Mouse (Mus musculus) kidney, embryonic 15.5 days (tissue): ENCODE measurements around the gene Tnip1. TPM values are rescaled to one million over a fixed set of nuclear protein-coding genes. Genes with fewer than 3 reads are reported as not detected.

Source experiments
- ATAC-seq: fragments of 200-750 bp; cut with Nextera tagmentation; replicated peaks from 2 replicates; pipeline ENCODE4 v1.8.0; 2017; ENCODE audit warnings: moderate TSS enrichment; ENCODE audit not compliant: low FRiP score
- H3K27ac ChIP-seq: fragments of 300-500 bp; sonication (generic); 2 replicates; pipeline ENCODE4 v1.5.1; 2015; ENCODE audit warnings: mild to moderate bottlenecking, inconsistent platforms
- H3K27me3 ChIP-seq: fragments of 300-500 bp; sonication (generic); 2 replicates; pipeline ENCODE4 v1.6.1; 2015; ENCODE audit warnings: inconsistent platforms
- H3K36me3 ChIP-seq: fragments of 300-500 bp; sonication (generic); 2 replicates; pipeline ENCODE4 v1.6.1; 2015; ENCODE audit warnings: inconsistent platforms
- H3K4me1 ChIP-seq: fragments of 300-500 bp; sonication (generic); 2 replicates; pipeline ENCODE4 v1.6.1; 2015; ENCODE audit warnings: inconsistent platforms
- H3K4me2 ChIP-seq: fragments of 300-500 bp; sonication (generic); 2 replicates; pipeline ENCODE4 v1.6.1; 2015; ENCODE audit warnings: moderate library complexity, mild to moderate bottlenecking, inconsistent platforms
- H3K4me3 ChIP-seq: fragments of 300-500 bp; sonication (generic); replicated peaks from 2 replicates; pipeline ENCODE4 v1.5.1; 2015; ENCODE audit warnings: mild to moderate bottlenecking, inconsistent platforms
- H3K9ac ChIP-seq: fragments of 300-500 bp; sonication (generic); 2 replicates; pipeline ENCODE4 v1.6.1; 2015; ENCODE audit warnings: mild to moderate bottlenecking, inconsistent platforms
- H3K9me3 ChIP-seq: fragments of 300-500 bp; sonication (generic); replicated peaks from 2 replicates; pipeline ENCODE4 v1.6.1; 2016; ENCODE audit warnings: inconsistent platforms
- WGBS: fragments of 180-500 bp; shearing (Covaris S2); methylation state at CpG from one replicate; pipeline ENCODE4 v1.1.7; 2015; ENCODE audit warnings: mixed read lengths; 5-methylcytosine and 5-hydroxymethylcytosine counted together
- polyA plus RNA-seq: library from polyadenylated mRNA; unstranded; fragments of >200 nt; fragmentation: Nextera tagmentation; extraction: Ambion mirVana; gene quantifications from 2 replicates; pipeline ENCODE4 v1.2.1, GENCODE M21; 2015

Gene Tnip1
- polyA plus RNA-seq, 1 experiment from 2014 or later = 20.7 TPM

DNA sequence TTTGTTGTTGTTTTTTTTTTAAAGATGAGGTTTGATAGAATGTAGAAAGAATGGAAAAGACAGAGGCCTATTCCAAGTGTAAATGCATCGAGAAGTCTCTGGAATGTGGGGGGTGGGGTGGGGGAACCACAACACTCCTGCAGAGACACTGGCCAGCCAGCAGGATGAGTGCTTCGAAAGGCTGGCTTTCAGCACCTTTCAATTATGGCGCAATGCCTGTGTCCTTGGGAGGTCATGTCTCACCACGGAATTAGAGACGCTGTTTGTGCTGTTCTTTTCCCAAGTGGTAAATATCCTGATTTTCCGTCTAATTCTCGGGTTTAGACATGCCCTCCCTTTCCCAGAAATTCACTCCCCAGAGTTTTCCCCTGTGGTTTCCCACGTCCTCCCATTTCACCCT lies 80.0 kb downstream of the Tnip1 start:
- Histone ChIP-seq H3K4me2 (no peak overlapping the region), H3K9ac (no peak overlapping the region), H3K36me3 (no peaks in the 10 kb centered on the region), H3K4me3 (no peak overlapping the region), H3K27me3 (no peaks in the 10 kb centered on the region), H3K4me1 (peaks cover 31% of the 10 kb centered on the region), H3K27ac (no peak overlapping the region), H3K9me3 (no peaks in the 10 kb centered on the region)
- no peak for ATAC-seq
- WGBS = 40% methylated on average over 8 of the region's 8 CpGs

DNA sequence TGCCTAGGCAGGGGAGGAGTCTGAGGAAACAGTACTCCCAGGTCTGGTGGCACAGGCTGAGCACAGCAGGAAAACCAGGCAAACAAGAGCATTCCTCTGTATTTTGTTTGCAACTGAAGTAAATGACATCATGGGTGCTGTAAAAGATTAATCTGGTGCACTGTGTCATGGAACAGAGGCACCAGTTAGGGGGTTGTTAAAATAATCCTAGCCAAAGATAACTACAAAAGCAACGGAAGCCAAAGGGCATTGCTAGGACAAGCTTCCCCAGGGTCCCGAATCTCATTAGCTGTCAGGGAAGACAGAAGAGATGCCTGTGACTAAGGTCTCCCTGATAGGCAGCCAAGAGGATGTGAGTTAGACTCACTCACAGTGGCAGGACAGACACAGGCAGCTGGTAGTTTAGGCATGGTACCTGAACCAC lies 81.7 kb downstream of the Tnip1 start:
- no peaks in the 10 kb centered on the region for H3K27me3 ChIP-seq
- no peaks in the 10 kb centered on the region for H3K9me3 ChIP-seq
- 15% methylated on average over 2 of the region's 2 CpGs for WGBS
- no peak overlapping the region for H3K4me3 ChIP-seq
- no peak overlapping the region for H3K9ac ChIP-seq
- H3K4me2 ChIP-seq = no peak overlapping the region
- H3K36me3 ChIP-seq = no peaks in the 10 kb centered on the region
- peak; percentile 68; the same call in 1 of the 2 replicates for ATAC-seq
- H3K27ac ChIP-seq = peak overlapping the region; percentile 72
- peaks cover 31% of the 10 kb centered on the region for H3K4me1 ChIP-seq

DNA sequence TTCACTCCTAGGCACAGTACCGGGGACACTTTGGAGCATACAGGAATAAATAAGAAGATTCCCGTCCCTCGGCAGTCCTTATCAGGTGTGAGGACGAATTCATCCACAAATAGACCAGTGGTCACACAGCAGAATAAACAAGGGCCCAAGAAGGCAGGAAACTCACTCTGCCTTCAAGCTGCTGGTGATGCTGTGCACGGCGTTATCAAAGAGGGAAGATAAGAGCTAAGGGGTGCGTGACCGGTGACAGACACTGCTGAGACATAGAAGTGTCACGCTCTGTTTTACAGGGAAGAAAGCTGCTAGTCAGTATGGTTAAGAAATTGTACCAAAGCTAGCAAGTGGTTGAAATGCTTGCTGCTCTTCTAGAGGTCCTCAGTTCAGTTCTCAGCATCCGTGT lies 82.8 kb downstream of the Tnip1 start:
- Histone ChIP-seq H3K4me3 (no peak overlapping the region), H3K9me3 (no peaks in the 10 kb centered on the region), H3K27ac (no peak overlapping the region), H3K36me3 (no peaks in the 10 kb centered on the region), H3K27me3 (no peaks in the 10 kb centered on the region), H3K4me2 (no peak overlapping the region), H3K4me1 (peaks cover 24% of the 10 kb centered on the region), H3K9ac (no peak overlapping the region)
- 82% methylated on average over 10 of the region's 10 CpGs for WGBS
- ATAC-seq = no peak

DNA sequence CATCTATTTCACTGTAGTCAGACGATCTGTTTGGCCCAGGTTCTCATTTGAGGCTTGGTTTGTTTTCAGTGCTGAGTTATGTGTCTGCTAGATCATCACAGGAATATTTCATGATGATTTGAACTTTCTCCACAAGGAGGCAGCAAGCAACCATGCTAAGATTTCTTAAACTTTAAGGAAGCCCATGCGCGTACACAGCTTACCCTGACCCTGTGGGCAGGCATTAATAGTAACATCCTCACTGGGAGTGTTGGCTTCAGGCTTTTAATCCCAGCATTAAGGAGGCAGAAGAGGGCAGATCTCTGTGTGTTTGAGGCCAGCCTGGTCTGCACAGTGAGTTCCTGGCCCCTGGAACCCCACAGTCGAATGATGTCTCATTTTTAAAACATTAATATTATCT lies 83.3 kb downstream of the Tnip1 start:
- peaks cover 19% of the 10 kb centered on the region for H3K4me1 ChIP-seq
- H3K36me3 ChIP-seq = peaks cover under 1% of the 10 kb centered on the region
- WGBS = 35% methylated on average over 4 of the region's 4 CpGs
- H3K4me3 ChIP-seq = no peak overlapping the region
- no peak overlapping the region for H3K27ac ChIP-seq
- H3K9ac ChIP-seq = no peak overlapping the region
- H3K9me3 ChIP-seq = no peaks in the 10 kb centered on the region
- ATAC-seq = no peak
- no peaks in the 10 kb centered on the region for H3K27me3 ChIP-seq
- H3K4me2 ChIP-seq = no peak overlapping the region

DNA sequence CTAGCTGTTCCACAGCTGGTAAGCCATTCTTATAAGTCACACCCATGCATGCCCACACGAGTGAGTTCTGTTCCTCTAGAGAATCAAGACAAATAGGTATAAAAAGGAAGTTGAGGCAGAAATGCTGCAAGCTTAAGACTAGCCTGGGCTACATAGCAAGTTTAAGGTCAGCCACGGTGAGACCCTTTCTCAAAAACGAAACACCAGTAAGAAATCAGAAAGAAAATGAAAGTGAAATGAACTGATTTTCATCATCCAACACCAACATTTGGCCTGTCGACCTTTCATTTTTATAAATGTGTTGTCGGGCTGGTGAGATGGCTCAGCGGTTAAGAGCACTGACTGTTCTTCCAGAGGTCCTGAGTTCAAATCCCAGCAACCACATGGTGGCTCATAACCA lies 83.8 kb downstream of the Tnip1 start:
- Histone ChIP-seq H3K27ac (no peak overlapping the region), H3K27me3 (no peaks in the 10 kb centered on the region), H3K36me3 (peaks cover 6% of the 10 kb centered on the region), H3K4me3 (no peak overlapping the region), H3K9me3 (no peaks in the 10 kb centered on the region), H3K9ac (no peak overlapping the region), H3K4me2 (no peak overlapping the region), H3K4me1 (peaks cover 18% of the 10 kb centered on the region)
- 82% methylated on average over 6 of the region's 6 CpGs for WGBS
- no peak for ATAC-seq

DNA sequence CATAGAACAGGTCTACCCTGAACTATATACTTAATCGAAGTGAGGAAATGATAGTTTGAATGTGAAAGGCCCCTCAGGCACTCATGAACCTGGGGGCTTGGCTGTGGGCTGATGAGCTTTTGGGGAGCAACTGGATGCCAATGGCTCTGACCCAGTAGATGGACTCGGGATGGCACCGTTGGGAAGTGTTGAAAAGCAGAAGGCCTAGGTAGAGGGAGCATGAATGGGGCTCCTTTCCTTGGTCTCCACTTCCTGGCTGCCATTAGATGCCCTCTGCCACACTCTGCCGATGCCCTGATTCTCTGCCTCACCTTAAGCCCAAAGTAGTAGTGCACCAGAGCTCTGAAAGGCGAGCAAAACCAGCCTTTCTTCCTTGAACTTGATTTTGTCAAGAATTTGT lies 86.7 kb downstream of the Tnip1 start:
- no peak for ATAC-seq
- Histone ChIP-seq H3K36me3 (peaks cover 35% of the 10 kb centered on the region), H3K4me2 (no peak overlapping the region), H3K27me3 (no peaks in the 10 kb centered on the region), H3K9ac (no peak overlapping the region), H3K4me3 (no peak overlapping the region), H3K9me3 (no peaks in the 10 kb centered on the region), H3K4me1 (peaks cover 4% of the 10 kb centered on the region), H3K27ac (no peak overlapping the region)
- 90% methylated on average over 5 of the region's 5 CpGs for WGBS

DNA sequence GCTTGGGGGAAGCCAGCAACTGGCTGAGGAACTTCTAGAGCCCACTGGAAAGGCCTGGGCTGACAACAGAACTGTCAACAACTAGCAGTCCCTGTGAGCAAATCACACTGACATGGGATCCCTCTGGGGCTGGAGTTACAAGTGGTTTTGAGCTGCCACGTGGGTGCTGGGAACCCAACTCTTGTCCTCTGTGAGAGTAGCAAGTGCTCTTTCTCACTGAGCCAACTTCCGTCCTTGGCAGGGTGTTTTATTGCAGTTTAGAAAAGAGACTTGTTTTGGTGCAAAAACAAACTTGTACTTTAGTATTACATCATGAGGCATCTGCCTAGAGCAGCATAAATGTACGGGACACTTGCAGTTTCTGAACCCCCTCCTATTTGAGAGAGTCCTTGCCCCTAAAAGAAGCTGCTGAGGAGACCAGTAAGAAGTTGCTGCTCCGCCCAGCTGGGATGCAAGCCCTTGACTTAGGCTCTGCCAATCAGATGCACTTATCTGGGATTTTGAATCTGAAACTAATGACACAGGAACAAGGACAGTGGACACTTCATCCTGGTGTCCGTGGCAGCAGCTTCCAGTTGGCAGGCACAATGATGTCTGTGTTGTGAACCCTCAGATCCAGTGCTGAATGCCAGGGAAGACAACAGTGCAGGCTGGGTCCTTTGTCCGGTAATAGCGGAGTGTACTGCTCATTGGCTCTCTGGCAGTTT lies 90.7 kb downstream of the Tnip1 start:
- Histone ChIP-seq H3K4me3 (no peak overlapping the region), H3K27ac (no peak overlapping the region), H3K36me3 (peaks cover 51% of the 10 kb centered on the region), H3K4me2 (no peak overlapping the region), H3K9ac (no peak overlapping the region), H3K27me3 (no peaks in the 10 kb centered on the region), H3K9me3 (no peaks in the 10 kb centered on the region), H3K4me1 (peaks cover 24% of the 10 kb centered on the region)
- ATAC-seq = no peak
- 79% methylated on average over 7 of the region's 7 CpGs for WGBS

DNA sequence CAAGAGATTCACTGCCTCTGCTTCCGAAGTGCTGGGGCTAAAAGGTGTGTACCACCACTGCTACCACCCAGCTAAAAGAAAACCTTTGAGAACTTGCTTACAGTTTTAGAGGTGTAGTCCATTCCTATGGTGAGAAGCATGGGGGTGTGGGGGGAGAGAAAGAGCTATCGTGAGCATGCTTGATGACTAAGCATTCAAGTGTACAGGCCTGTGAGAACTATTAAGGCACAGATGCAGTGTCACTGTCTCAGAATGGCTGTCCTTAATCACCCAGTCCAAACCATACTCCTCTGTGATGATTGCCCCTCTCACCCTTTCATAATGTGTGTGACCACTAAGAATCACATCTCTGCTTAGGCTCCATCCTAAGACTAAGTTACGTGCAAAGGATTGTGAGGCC lies 93.4 kb downstream of the Tnip1 start:
- Histone ChIP-seq H3K4me1 (peaks cover 32% of the 10 kb centered on the region), H3K4me2 (no peak overlapping the region), H3K36me3 (peaks cover 49% of the 10 kb centered on the region), H3K4me3 (no peak overlapping the region), H3K9ac (no peak overlapping the region), H3K27me3 (no peaks in the 10 kb centered on the region), H3K9me3 (no peaks in the 10 kb centered on the region), H3K27ac (no peak overlapping the region)
- ATAC-seq = no peak
- 78% methylated on average over 3 of the region's 3 CpGs for WGBS

DNA sequence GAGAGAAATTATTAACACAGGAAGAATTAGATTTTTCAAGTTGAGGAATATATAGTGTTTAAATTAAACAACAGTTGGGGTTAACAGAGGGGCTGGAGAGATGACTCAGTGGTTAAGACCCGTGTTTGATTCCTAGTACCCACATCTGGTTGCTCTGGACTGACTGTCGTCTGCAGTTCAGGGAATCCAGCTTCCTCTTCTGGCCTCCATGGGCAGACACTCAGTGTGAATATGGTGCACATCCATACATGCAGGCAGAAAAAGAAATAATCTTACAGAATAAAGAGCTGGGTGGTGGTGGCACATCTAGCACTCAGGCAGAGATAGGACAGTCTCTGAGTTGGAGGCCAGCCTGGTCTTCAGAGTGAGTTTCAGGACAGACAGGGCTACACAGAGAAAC lies 94.3 kb downstream of the Tnip1 start:
- no peak for ATAC-seq
- Histone ChIP-seq H3K4me3 (no peak overlapping the region), H3K36me3 (peaks cover 41% of the 10 kb centered on the region), H3K27me3 (no peaks in the 10 kb centered on the region), H3K4me2 (peak overlapping the region; percentile 65; the same call in 1 of the 2 replicates), H3K9ac (no peak overlapping the region), H3K9me3 (no peaks in the 10 kb centered on the region), H3K27ac (0 out of 2 replicates have a peak overlapping the region, but pooled peaks have one; percentile 37), H3K4me1 (peaks cover 32% of the 10 kb centered on the region)
- WGBS = 70% methylated on average over 2 of the region's 2 CpGs

DNA sequence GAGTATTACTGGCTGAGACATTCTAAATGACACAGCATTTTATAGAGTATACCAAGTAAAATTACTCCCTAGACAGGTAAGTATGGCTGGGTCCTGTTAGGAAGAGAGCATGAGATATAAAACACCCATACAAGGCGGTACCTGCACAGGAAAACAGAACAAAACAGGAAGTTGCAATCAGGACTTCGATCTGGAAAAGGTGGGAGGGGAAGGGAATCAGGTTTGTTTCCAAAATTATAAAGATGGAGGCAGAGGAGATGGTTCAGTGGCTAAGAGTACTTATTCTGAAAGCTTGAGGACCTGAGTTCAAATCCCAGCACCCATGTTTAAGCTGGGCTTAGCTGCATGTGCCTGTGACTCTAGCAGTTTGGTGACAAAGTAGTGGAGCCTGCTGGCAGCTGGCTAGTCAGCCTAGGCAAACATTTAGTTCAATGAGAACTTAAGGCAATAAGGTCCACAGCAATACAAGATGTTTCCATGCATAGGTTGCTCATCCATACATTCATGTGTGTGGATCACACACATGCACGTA lies 94.7 kb downstream of the Tnip1 start:
- Histone ChIP-seq H3K4me2 (peak overlapping the region; percentile 65), H3K4me1 (peaks cover 34% of the 10 kb centered on the region), H3K27ac (peak overlapping the region; percentile 37; the same call in 1 of the 2 replicates), H3K9me3 (no peaks in the 10 kb centered on the region), H3K27me3 (no peaks in the 10 kb centered on the region), H3K36me3 (peaks cover 36% of the 10 kb centered on the region), H3K4me3 (peak overlapping the region; percentile 68), H3K9ac (no peak overlapping the region)
- no peak for ATAC-seq
- WGBS = 76% methylated on average over 3 of the region's 3 CpGs

DNA sequence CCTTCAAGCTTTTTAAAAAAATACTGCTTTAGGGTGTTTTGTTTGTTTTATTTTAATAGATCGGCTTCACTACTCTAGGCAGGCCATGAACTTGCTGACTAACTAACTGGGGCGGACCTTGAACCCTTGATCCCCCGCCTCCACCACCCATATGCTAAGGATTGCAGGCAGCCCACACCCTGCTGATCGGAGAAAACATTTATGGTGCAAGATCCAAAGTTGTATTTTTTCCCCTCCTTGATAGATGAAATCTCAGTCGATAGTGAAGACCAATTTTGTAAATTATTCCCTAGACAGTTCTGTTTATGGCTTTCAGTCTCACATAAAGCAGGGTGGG lies 95.7 kb downstream of the Tnip1 start:
- Histone ChIP-seq H3K27ac (peak overlapping the region; percentile 90), H3K4me2 (peak overlapping the region; percentile 65), H3K9me3 (no peaks in the 10 kb centered on the region), H3K4me3 (peak overlapping the region; percentile 68), H3K9ac (peak overlapping the region; percentile 97), H3K36me3 (peaks cover 26% of the 10 kb centered on the region), H3K4me1 (peaks cover 39% of the 10 kb centered on the region), H3K27me3 (no peaks in the 10 kb centered on the region)
- under 1% methylated on average over 5 of the region's 5 CpGs for WGBS
- peak; percentile 50 for ATAC-seq

DNA sequence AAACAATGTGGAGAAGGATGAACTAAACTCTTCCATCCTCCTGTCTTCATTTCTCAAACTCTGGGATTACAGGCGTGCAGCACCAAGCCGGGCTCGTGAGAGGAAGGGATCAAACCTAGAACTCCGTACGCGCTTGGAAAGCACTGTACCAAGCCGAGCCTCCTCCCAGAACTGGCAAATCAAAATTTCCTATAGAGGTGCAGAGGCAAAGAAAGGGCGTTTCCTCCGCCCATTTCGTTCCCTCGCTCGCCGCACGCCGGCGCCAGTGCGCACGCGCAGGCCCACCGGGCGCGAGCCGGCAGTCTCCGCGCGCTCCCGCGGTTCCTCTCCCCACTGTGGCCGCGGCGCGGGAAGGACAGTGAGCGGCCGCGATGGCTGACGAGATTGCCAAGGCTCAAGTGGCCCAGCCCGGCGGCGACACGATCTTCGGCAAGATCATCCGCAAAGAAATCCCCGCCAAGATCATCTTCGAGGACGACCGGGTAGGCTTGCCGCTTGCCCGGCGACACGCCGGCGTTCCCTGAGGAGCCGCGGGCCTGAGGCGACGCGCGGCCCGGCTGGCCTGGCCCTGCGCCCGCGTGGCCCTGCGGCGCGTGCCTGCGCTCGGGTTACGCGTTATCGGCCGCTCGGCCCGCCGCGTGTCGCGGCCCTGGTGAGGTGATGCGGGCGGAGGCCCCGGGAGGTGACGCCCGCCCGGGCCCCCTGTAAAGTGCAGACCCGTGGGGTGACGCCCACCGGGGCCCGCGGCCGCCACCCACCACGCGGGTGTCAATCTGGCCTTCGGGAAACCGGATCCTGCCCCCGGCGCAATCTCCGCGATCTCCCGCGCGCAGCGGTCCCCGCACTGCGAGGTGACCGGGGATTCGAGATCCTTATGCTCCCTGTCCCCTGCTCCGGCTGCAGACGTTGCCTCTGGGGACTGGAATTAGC lies 96.3 kb downstream of the Tnip1 start, which contains the start of gene Hint1:
Hint1 (plus strand) TSS at position 265 of the 930 bp plus-strand sequence.
- peak; percentile 84 for ATAC-seq
- Histone ChIP-seq H3K4me1 (peaks cover 41% of the 10 kb centered on the region), H3K4me3 (peak within 1 kb of the TSS; percentile 68), H3K4me2 (peak within 1 kb of the TSS; percentile 65), H3K9me3 (no peaks in the 10 kb centered on the region), H3K27ac (peak within 1 kb of the TSS; percentile 90), H3K36me3 (peaks cover 20% of the 10 kb centered on the region), H3K9ac (peak within 1 kb of the TSS; percentile 97), H3K27me3 (no peaks in the 10 kb centered on the region)
- WGBS = under 1% methylated on average over 106 of the region's 107 CpGs
